Mouse (Mus musculus): Measurements from ENCODE around the gene Dbt. TPM values are rescaled to one million over a fixed set of nuclear protein-coding genes. Genes with fewer than 3 reads are reported as not detected.

Dbt gene
- polyA plus RNA-seq, 1 experiment from 2014 or later = 16.9 TPM

GRCm38 (mm10) chr3:116483271-116483670, 29.6 kb upstream of the Dbt start:
- Histone ChIP-seq H3K9me3 (ENCODE audit: control insufficient read depth, low read length) (no peaks in the 10 kb centered on the region), H3K4me3 (replicated peaks; ENCODE audit: low read length) (no peak overlapping the region), H3K4me2 (ENCODE audit: low read length) (no peak overlapping the region), H3K4me1 (replicated peaks; ENCODE audit: control insufficient read depth, insufficient read depth, low read length) (no peaks in the 10 kb centered on the region), H3K36me3 (ENCODE audit: control insufficient read depth, insufficient read depth) (peaks cover 5% of the 10 kb centered on the region; the same call in 1 of the 2 replicates), H3K27ac (ENCODE audit: low read length) (no peak overlapping the region), H3K27me3 (replicated peaks; ENCODE audit: control insufficient read depth, insufficient read depth, low read length) (no peaks in the 10 kb centered on the region), H3K9ac (replicated peaks; ENCODE audit: low read depth, low read length) (no peak overlapping the region)
- ATAC-seq = no peak
- 90% methylated on average over 4 of the region's 4 CpGs for WGBS

GRCm38 (mm10) chr3:116490920-116491319, 21.9 kb upstream of the Dbt start:
- Histone ChIP-seq H3K36me3 (ENCODE audit: control insufficient read depth, insufficient read depth) (peaks cover 39% of the 10 kb centered on the region), H3K9ac (replicated peaks; ENCODE audit: low read depth, low read length) (no peak overlapping the region), H3K27ac (ENCODE audit: low read length) (no peak overlapping the region), H3K4me3 (replicated peaks; ENCODE audit: low read length) (no peak overlapping the region), H3K9me3 (ENCODE audit: control insufficient read depth, low read length) (no peaks in the 10 kb centered on the region), H3K27me3 (replicated peaks; ENCODE audit: control insufficient read depth, insufficient read depth, low read length) (no peaks in the 10 kb centered on the region), H3K4me1 (replicated peaks; ENCODE audit: control insufficient read depth, insufficient read depth, low read length) (no peaks in the 10 kb centered on the region), H3K4me2 (ENCODE audit: low read length) (no peak overlapping the region)
- WGBS = 96% methylated on average over 5 of the region's 5 CpGs
- ATAC-seq = no peak

- 98% methylated on average over 1 of the region's 1 CpGs for WGBS
- H3K9me3 ChIP-seq (ENCODE audit: control insufficient read depth, low read length) = no peaks in the 10 kb centered on the region
Observed at GRCm38 (mm10) chr3:116491923-116492454, 20.9 kb upstream of the Dbt start.

GRCm38 (mm10) chr3:116493658-116494057, 19.2 kb upstream of the Dbt start:
- no peak for ATAC-seq

More at GRCm38 (mm10) chr3:116491923-116492454, 20.9 kb upstream of the Dbt start:
- H3K4me1 ChIP-seq (replicated peaks; ENCODE audit: control insufficient read depth, insufficient read depth, low read length) = no peaks in the 10 kb centered on the region
- no peak for ATAC-seq
- H3K4me3 ChIP-seq (replicated peaks; ENCODE audit: low read length) = no peak overlapping the region
- H3K27me3 ChIP-seq (replicated peaks; ENCODE audit: control insufficient read depth, insufficient read depth, low read length) = no peaks in the 10 kb centered on the region
- H3K9ac ChIP-seq (replicated peaks; ENCODE audit: low read depth, low read length) = no peak overlapping the region
- H3K4me2 ChIP-seq (ENCODE audit: low read length) = no peak overlapping the region
- H3K27ac ChIP-seq (ENCODE audit: low read length) = no peak overlapping the region
- peaks cover 40% of the 10 kb centered on the region for H3K36me3 ChIP-seq (ENCODE audit: control insufficient read depth, insufficient read depth)

GRCm38 (mm10) chr3:116495671-116496070, 17.2 kb upstream of the Dbt start:
- H3K9ac ChIP-seq (replicated peaks; ENCODE audit: low read depth, low read length) = no peak overlapping the region
- no peak for ATAC-seq
- WGBS = 83% methylated on average over 1 of the region's 1 CpGs
- no peak overlapping the region for H3K4me2 ChIP-seq (ENCODE audit: low read length)
- no peak overlapping the region for H3K27ac ChIP-seq (ENCODE audit: low read length)
- H3K4me1 ChIP-seq (replicated peaks; ENCODE audit: control insufficient read depth, insufficient read depth, low read length) = no peaks in the 10 kb centered on the region
- no peaks in the 10 kb centered on the region for H3K27me3 ChIP-seq (replicated peaks; ENCODE audit: control insufficient read depth, insufficient read depth, low read length)
- no peaks in the 10 kb centered on the region for H3K9me3 ChIP-seq (ENCODE audit: control insufficient read depth, low read length)
- peaks cover 44% of the 10 kb centered on the region for H3K36me3 ChIP-seq (ENCODE audit: control insufficient read depth, insufficient read depth)
- no peak overlapping the region for H3K4me3 ChIP-seq (replicated peaks; ENCODE audit: low read length)

More at GRCm38 (mm10) chr3:116493658-116494057, 19.2 kb upstream of the Dbt start:
- no peaks in the 10 kb centered on the region for H3K27me3 ChIP-seq (replicated peaks; ENCODE audit: control insufficient read depth, insufficient read depth, low read length)
- H3K9ac ChIP-seq (replicated peaks; ENCODE audit: low read depth, low read length) = no peak overlapping the region
- H3K4me3 ChIP-seq (replicated peaks; ENCODE audit: low read length) = no peak overlapping the region
- no peak overlapping the region for H3K27ac ChIP-seq (ENCODE audit: low read length)
- peaks cover 39% of the 10 kb centered on the region for H3K36me3 ChIP-seq (ENCODE audit: control insufficient read depth, insufficient read depth)
- no peak overlapping the region for H3K4me2 ChIP-seq (ENCODE audit: low read length)
- H3K9me3 ChIP-seq (ENCODE audit: control insufficient read depth, low read length) = no peaks in the 10 kb centered on the region
- no peaks in the 10 kb centered on the region for H3K4me1 ChIP-seq (replicated peaks; ENCODE audit: control insufficient read depth, insufficient read depth, low read length)
- WGBS = 51% methylated on average over 5 of the region's 5 CpGs

GRCm38 (mm10) chr3:116507772-116508351, 5.0 kb upstream of the Dbt start, which contains the start of gene Rtca:
Gene Rtca (minus strand): TSS chr3:116508208.
- no peaks in the 10 kb centered on the region for H3K27me3 ChIP-seq (replicated peaks; ENCODE audit: control insufficient read depth, insufficient read depth, low read length)
- WGBS = under 1% methylated on average over 38 of the region's 44 CpGs
- peak within 1 kb of the TSS; percentile 93 for H3K9ac ChIP-seq (replicated peaks; ENCODE audit: low read depth, low read length)
- peaks cover 15% of the 10 kb centered on the region for H3K36me3 ChIP-seq (ENCODE audit: control insufficient read depth, insufficient read depth)
- no peaks in the 10 kb centered on the region for H3K9me3 ChIP-seq (ENCODE audit: control insufficient read depth, low read length)
- peaks cover 17% of the 10 kb centered on the region for H3K4me1 ChIP-seq (replicated peaks; ENCODE audit: control insufficient read depth, insufficient read depth, low read length)
- H3K4me2 ChIP-seq (ENCODE audit: low read length) = peak within 1 kb of the TSS; percentile 93
- H3K4me3 ChIP-seq (replicated peaks; ENCODE audit: low read length) = peak within 1 kb of the TSS; percentile 95
- peak within 1 kb of the TSS; percentile 69 for H3K27ac ChIP-seq (ENCODE audit: low read length)
- peak; percentile 96 for ATAC-seq

- ATAC-seq = peak; percentile 17
- Histone ChIP-seq H3K36me3 (ENCODE audit: control insufficient read depth, insufficient read depth) (no peaks in the 10 kb centered on the region), H3K4me3 (replicated peaks; ENCODE audit: low read length) (peak overlapping the region; percentile 54), H3K27ac (ENCODE audit: low read length) (no peak overlapping the region), H3K27me3 (replicated peaks; ENCODE audit: control insufficient read depth, insufficient read depth, low read length) (no peaks in the 10 kb centered on the region), H3K9ac (replicated peaks; ENCODE audit: low read depth, low read length) (no peak overlapping the region), H3K4me1 (replicated peaks; ENCODE audit: control insufficient read depth, insufficient read depth, low read length) (peaks cover 11% of the 10 kb centered on the region), H3K9me3 (ENCODE audit: control insufficient read depth, low read length) (no peaks in the 10 kb centered on the region), H3K4me2 (ENCODE audit: low read length) (peak overlapping the region; percentile 52)
- WGBS = 43% methylated on average over 12 of the region's 12 CpGs
Observed at GRCm38 (mm10) chr3:116512151-116512903, 543 bp upstream of the Dbt start.

- H3K27ac ChIP-seq (ENCODE audit: low read length) = no peak overlapping the region
- no peaks in the 10 kb centered on the region for H3K4me1 ChIP-seq (replicated peaks; ENCODE audit: control insufficient read depth, insufficient read depth, low read length)
- no peaks in the 10 kb centered on the region for H3K27me3 ChIP-seq (replicated peaks; ENCODE audit: control insufficient read depth, insufficient read depth, low read length)
- H3K4me3 ChIP-seq (replicated peaks; ENCODE audit: low read length) = no peak overlapping the region
- H3K9me3 ChIP-seq (ENCODE audit: control insufficient read depth, low read length) = no peaks in the 10 kb centered on the region
- no peak overlapping the region for H3K4me2 ChIP-seq (ENCODE audit: low read length)
- WGBS = 78% methylated on average over 12 of the region's 12 CpGs
- no peak for ATAC-seq
- H3K36me3 ChIP-seq (ENCODE audit: control insufficient read depth, insufficient read depth) = no peaks in the 10 kb centered on the region
- no peak overlapping the region for H3K9ac ChIP-seq (replicated peaks; ENCODE audit: low read depth, low read length)
Observed at GRCm38 (mm10) chr3:116520141-116520761, 7.4 kb downstream of the Dbt start.

- Histone ChIP-seq H3K36me3 (ENCODE audit: control insufficient read depth, insufficient read depth) (peaks cover 2% of the 10 kb centered on the region; the same call in 1 of the 2 replicates), H3K4me3 (replicated peaks; ENCODE audit: low read length) (no peak overlapping the region), H3K27me3 (replicated peaks; ENCODE audit: control insufficient read depth, insufficient read depth, low read length) (no peaks in the 10 kb centered on the region), H3K4me1 (replicated peaks; ENCODE audit: control insufficient read depth, insufficient read depth, low read length) (no peaks in the 10 kb centered on the region), H3K9ac (replicated peaks; ENCODE audit: low read depth, low read length) (no peak overlapping the region), H3K9me3 (ENCODE audit: control insufficient read depth, low read length) (no peaks in the 10 kb centered on the region), H3K4me2 (ENCODE audit: low read length) (no peak overlapping the region), H3K27ac (ENCODE audit: low read length) (no peak overlapping the region)
- ATAC-seq = no peak
- 86% methylated on average over 2 of the region's 5 CpGs for WGBS
Observed at GRCm38 (mm10) chr3:116529741-116530140, 16.9 kb downstream of the Dbt start.
